Mouse (Mus musculus) hindbrain, embryonic 11.5 days (tissue): Measurements from ENCODE around the gene Ier5. TPM values are rescaled to one million over a fixed set of nuclear protein-coding genes. Genes with fewer than 3 reads are reported as not detected.
A peak's percentile ranks its signal among the peaks of the same experiment; 100 is the strongest.

ENCODE experiments used
- ATAC-seq: fragments of 200-750 bp; cut with Nextera tagmentation; 2 replicates; pipeline ENCODE4 v1.8.0; 2017; ENCODE audit warnings: mild to moderate bottlenecking, moderate TSS enrichment, moderate library complexity; ENCODE audit not compliant: low FRiP score
- DNase-seq: peaks from one replicate; pipeline ENCODE4 v3.0.0-alpha.2; 2015; ENCODE audit warnings: low spot score
- H3K27ac ChIP-seq: fragments of 300-500 bp; sonication (generic); 2 replicates; pipeline ENCODE4 v1.5.1; 2014; ENCODE audit warnings: mild to moderate bottlenecking, low read depth, low read length
- H3K27me3 ChIP-seq: fragments of 300-500 bp; sonication (generic); 2 replicates; pipeline ENCODE4 v1.6.1; 2014; ENCODE audit warnings: mild to moderate bottlenecking, low read length, moderate library complexity, mixed read lengths; ENCODE audit not compliant: control insufficient read depth, insufficient read depth
- H3K36me3 ChIP-seq: fragments of 300-500 bp; sonication (generic); 2 replicates; pipeline ENCODE4 v1.6.1; 2014; ENCODE audit warnings: mild to moderate bottlenecking, low read length, moderate library complexity, mixed read lengths; ENCODE audit not compliant: control insufficient read depth, insufficient read depth
- H3K4me1 ChIP-seq: fragments of 300-500 bp; sonication (generic); replicated peaks from 2 replicates; pipeline ENCODE4 v1.6.1; 2014; ENCODE audit warnings: low read length, mixed read lengths; ENCODE audit not compliant: control insufficient read depth, insufficient read depth
- H3K4me2 ChIP-seq: fragments of 300-500 bp; sonication (generic); replicated peaks from 2 replicates; pipeline ENCODE4 v1.6.1; 2014; ENCODE audit warnings: mild to moderate bottlenecking, low read depth, low read length
- H3K4me3 ChIP-seq: fragments of 300-500 bp; sonication (generic); 2 replicates; pipeline ENCODE4 v1.5.1; 2014; ENCODE audit warnings: low read depth, low read length
- H3K9ac ChIP-seq: fragments of 300-500 bp; sonication (generic); 2 replicates; pipeline ENCODE4 v1.6.1; 2014; ENCODE audit warnings: low read depth, low read length
- H3K9me3 ChIP-seq: fragments of 300-500 bp; sonication (generic); 2 replicates; pipeline ENCODE4 v1.6.1; 2016; ENCODE audit warnings: low read length; ENCODE audit not compliant: control insufficient read depth
- WGBS: fragments of 180-500 bp; shearing (Covaris S2); extraction: QIAGEN DNeasy Blood & Tissue Kit; methylation state at CpG from one replicate; pipeline ENCODE4 v1.1.7; 2014; 5-methylcytosine and 5-hydroxymethylcytosine counted together
- polyA plus RNA-seq: library from polyadenylated mRNA; unstranded; fragments of >200 nt; fragmentation: Nextera tagmentation; extraction: Ambion mirVana; gene quantifications from 2 replicates; pipeline ENCODE4 v1.2.1, GENCODE M21; 2014

Gene Ier5
- polyA plus RNA-seq, 1 experiment from 2014 or later = 12.7 TPM

GRCm38 (mm10) chr1:155108412-155108811 is 9.0 kb upstream of the Ier5 start:
- Histone ChIP-seq H3K4me1 (no peaks in the 10 kb centered on the region), H3K27me3 (no peaks in the 10 kb centered on the region), H3K27ac (no peak overlapping the region), H3K9ac (no peak overlapping the region), H3K4me3 (no peak overlapping the region), H3K9me3 (no peaks in the 10 kb centered on the region), H3K36me3 (no peaks in the 10 kb centered on the region), H3K4me2 (no peak overlapping the region)
- peak; percentile 25 for DNase-seq
- ATAC-seq = no peak
- WGBS = 35% methylated on average over 4 of the region's 4 CpGs

- ATAC-seq (no peak), DNase-seq (no peak)
- H3K4me3 ChIP-seq = no peak overlapping the region
- no peaks in the 10 kb centered on the region for H3K9me3 ChIP-seq
- H3K27me3 ChIP-seq = no peaks in the 10 kb centered on the region
- WGBS = 49% methylated on average over 5 of the region's 5 CpGs
- no peaks in the 10 kb centered on the region for H3K4me1 ChIP-seq
- H3K36me3 ChIP-seq = no peaks in the 10 kb centered on the region
- H3K9ac ChIP-seq = no peak overlapping the region
- H3K4me2 ChIP-seq = no peak overlapping the region
- H3K27ac ChIP-seq = no peak overlapping the region
Observed at GRCm38 (mm10) chr1:155107843-155108242, 8.4 kb upstream of the Ier5 start.

GRCm38 (mm10) chr1:155106310-155106709 is 6.9 kb upstream of the Ier5 start:
- Histone ChIP-seq H3K9me3 (no peaks in the 10 kb centered on the region), H3K9ac (no peak overlapping the region), H3K27me3 (no peaks in the 10 kb centered on the region), H3K27ac (no peak overlapping the region), H3K4me2 (no peak overlapping the region), H3K36me3 (no peaks in the 10 kb centered on the region), H3K4me1 (no peaks in the 10 kb centered on the region), H3K4me3 (no peak overlapping the region)
- ATAC-seq = no peak
- DNase-seq = no peak
- WGBS = 78% methylated on average over 1 of the region's 1 CpGs

- 95% methylated on average over 5 of the region's 5 CpGs for WGBS
- Histone ChIP-seq H3K27me3 (no peaks in the 10 kb centered on the region), H3K4me2 (no peak overlapping the region), H3K4me3 (no peak overlapping the region), H3K9me3 (no peaks in the 10 kb centered on the region), H3K9ac (no peak overlapping the region), H3K36me3 (no peaks in the 10 kb centered on the region), H3K4me1 (no peaks in the 10 kb centered on the region), H3K27ac (no peak overlapping the region)
- ATAC-seq (no peak), DNase-seq (no peak)
Observed at GRCm38 (mm10) chr1:155103991-155104390, 4.6 kb upstream of the Ier5 start.

- H3K4me2 ChIP-seq = no peak overlapping the region
- DNase-seq (no peak), ATAC-seq (no peak)
- 77% methylated on average over 4 of the region's 4 CpGs for WGBS
- no peak overlapping the region for H3K4me3 ChIP-seq
- no peaks in the 10 kb centered on the region for H3K27me3 ChIP-seq
- H3K9me3 ChIP-seq = no peaks in the 10 kb centered on the region
- no peak overlapping the region for H3K27ac ChIP-seq
- H3K4me1 ChIP-seq = no peaks in the 10 kb centered on the region
- H3K9ac ChIP-seq = no peak overlapping the region
- H3K36me3 ChIP-seq = no peaks in the 10 kb centered on the region
Observed at GRCm38 (mm10) chr1:155102631-155103030, 3.2 kb upstream of the Ier5 start.

- Histone ChIP-seq H3K9ac (peak overlapping the region; percentile 94), H3K36me3 (no peaks in the 10 kb centered on the region), H3K9me3 (no peaks in the 10 kb centered on the region), H3K4me2 (peak overlapping the region; percentile 75), H3K4me1 (no peaks in the 10 kb centered on the region), H3K27ac (peak overlapping the region; percentile 75), H3K27me3 (no peaks in the 10 kb centered on the region), H3K4me3 (peak overlapping the region; percentile 100)
- DNase-seq (peak; percentile 72), ATAC-seq (peak; percentile 70)
- 1% methylated on average over 86 of the region's 93 CpGs for WGBS
Observed at GRCm38 (mm10) chr1:155098486-155099279, 753 bp downstream of the Ier5 start.

GRCm38 (mm10) chr1:155097931-155098485 is 1.4 kb downstream of the Ier5 start:
- no peaks in the 10 kb centered on the region for H3K36me3 ChIP-seq
- peak overlapping the region; percentile 75 for H3K4me2 ChIP-seq
- peak overlapping the region; percentile 94 for H3K9ac ChIP-seq
- H3K9me3 ChIP-seq = no peaks in the 10 kb centered on the region
- 0 out of 2 replicates have a peak, but pooled peaks have one; percentile 20 for ATAC-seq
- under 1% methylated on average over 33 of the region's 33 CpGs for WGBS
- no peaks in the 10 kb centered on the region for H3K27me3 ChIP-seq
- peak; percentile 51 for DNase-seq
- H3K27ac ChIP-seq = peak overlapping the region; percentile 75
- no peaks in the 10 kb centered on the region; the same call in 1 of the 2 replicates for H3K4me1 ChIP-seq
- H3K4me3 ChIP-seq = peak overlapping the region; percentile 100

GRCm38 (mm10) chr1:155097354-155097753 is 2.1 kb downstream of the Ier5 start:
- Histone ChIP-seq H3K27me3 (no peaks in the 10 kb centered on the region), H3K27ac (no peak overlapping the region), H3K4me2 (peak overlapping the region; percentile 75), H3K4me1 (no peaks in the 10 kb centered on the region; the same call in 1 of the 2 replicates), H3K9ac (peak overlapping the region; percentile 94), H3K36me3 (no peaks in the 10 kb centered on the region), H3K4me3 (peak overlapping the region; percentile 100), H3K9me3 (no peaks in the 10 kb centered on the region)
- DNase-seq (no peak), ATAC-seq (no peak)
- WGBS = 34% methylated on average over 6 of the region's 6 CpGs
